Mouse (Mus musculus) forebrain, postnatal 0 days (tissue): ENCODE data around the gene Hoxd1. TPM values are rescaled to one million over a fixed set of nuclear protein-coding genes. Genes with fewer than 3 reads are reported as not detected.

ENCODE experiments used
- ATAC-seq: fragments of 200-750 bp; cut with Nextera tagmentation; 2 replicates; pipeline ENCODE4 v1.8.0; 2017; ENCODE audit warnings: mild to moderate bottlenecking, moderate library complexity
- DNase-seq: peaks from one replicate; pipeline ENCODE4 v3.0.0-alpha.2; 2015
- H3K27ac ChIP-seq: fragments of 300-500 bp; sonication (generic); 2 replicates; pipeline ENCODE4 v1.5.1; 2014; ENCODE audit warnings: low read depth, mild to moderate bottlenecking, antibody characterized with exemption, low read length, moderate library complexity, mixed read lengths
- H3K27me3 ChIP-seq: fragments of 300-500 bp; sonication (generic); 2 replicates; pipeline ENCODE4 v1.6.1; 2014; ENCODE audit warnings: mild to moderate bottlenecking, low read length, mixed read lengths; ENCODE audit not compliant: insufficient read depth
- H3K36me3 ChIP-seq: fragments of 300-500 bp; sonication (generic); 2 replicates; pipeline ENCODE4 v1.6.1; 2014; ENCODE audit warnings: mild to moderate bottlenecking, moderate library complexity; ENCODE audit not compliant: insufficient read depth
- H3K4me1 ChIP-seq: fragments of 300-500 bp; sonication (generic); 2 replicates; pipeline ENCODE4 v1.6.1; 2014; ENCODE audit warnings: antibody characterized with exemption; ENCODE audit not compliant: insufficient read depth
- H3K4me2 ChIP-seq: fragments of 300-500 bp; sonication (generic); 2 replicates; pipeline ENCODE4 v1.6.1; 2014; ENCODE audit warnings: low read depth, mild to moderate bottlenecking, moderate library complexity
- H3K4me3 ChIP-seq: fragments of 300-500 bp; sonication (generic); 2 replicates; pipeline ENCODE4 v1.5.1; 2014; ENCODE audit warnings: low read depth, low read length, mixed read lengths
- H3K9ac ChIP-seq: fragments of 300-500 bp; sonication (generic); 2 replicates; pipeline ENCODE4 v1.6.1; 2014; ENCODE audit warnings: mild to moderate bottlenecking
- H3K9me3 ChIP-seq: fragments of 300-500 bp; sonication (generic); 2 replicates; pipeline ENCODE4 v1.6.1; 2016; ENCODE audit warnings: low read length
- CTCF ChIP-seq: sonication (generic); IDR thresholded peaks from 2 replicates; pipeline ENCODE4 v1.5.1; 2016; ENCODE audit warnings: antibody characterized with exemption, control low read depth, low read depth
- WGBS: fragments of 180-500 bp; shearing (Covaris S2); extraction: QIAGEN DNeasy Blood & Tissue Kit; methylation state at CpG from one replicate; pipeline ENCODE4 v1.1.7; 2014; 5-methylcytosine and 5-hydroxymethylcytosine counted together
- polyA plus RNA-seq: library from polyadenylated mRNA; unstranded; fragments of >200 nt; fragmentation: Nextera tagmentation; extraction: Ambion mirVana; gene quantifications from 2 replicates; pipeline ENCODE4 v1.2.1, GENCODE M21; 2015
- total RNA-seq: library from RNA; depleted of rRNA; stranded (reverse); fragments of >200 nt; gene quantifications from 2 replicates; pipeline ENCODE4 v1.2.3, GENCODE M21; 2014

Gene Hoxd1
- total and polyA plus RNA-seq, 2 experiments from 2014 or later = not detected

DNA sequence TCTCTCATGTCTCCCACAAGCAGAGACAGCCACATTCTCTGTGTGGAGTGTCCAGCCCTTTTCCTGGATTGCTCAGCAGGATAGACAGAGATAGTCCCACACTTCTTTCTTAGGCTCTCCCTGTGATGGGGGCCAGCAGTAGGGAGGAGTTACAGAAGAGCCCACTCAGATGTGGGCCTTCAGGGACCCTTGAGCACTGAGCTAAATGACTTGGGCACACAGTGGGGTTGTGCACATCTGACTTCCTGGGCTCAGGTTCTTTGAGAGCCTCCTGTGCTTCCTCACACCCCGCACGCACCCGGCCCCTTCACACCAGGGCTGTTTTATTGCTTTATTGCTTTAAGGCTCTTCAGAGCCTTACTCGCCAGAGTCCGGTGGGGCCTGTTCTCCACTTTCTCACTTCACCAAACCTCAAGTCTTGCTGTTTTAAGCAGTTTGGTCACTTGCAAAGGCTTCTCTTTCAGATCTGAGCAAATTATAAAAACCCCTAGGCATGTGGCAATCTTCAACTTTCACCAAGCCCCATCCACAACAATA, 41.8 kb upstream of the Hoxd1 start:
- Histone ChIP-seq H3K27ac (no peak overlapping the region), H3K9me3 (no peaks in the 10 kb centered on the region), H3K4me3 (no peak overlapping the region), H3K4me2 (no peak overlapping the region), H3K4me1 (no peaks in the 10 kb centered on the region), H3K9ac (no peak overlapping the region), H3K36me3 (no peaks in the 10 kb centered on the region), H3K27me3 (peaks cover 100% of the 10 kb centered on the region)
- no peak for DNase-seq
- no peak for ATAC-seq
- 6% methylated on average over 5 of the region's 5 CpGs for WGBS
- no peak for TF ChIP-seq CTCF

DNA sequence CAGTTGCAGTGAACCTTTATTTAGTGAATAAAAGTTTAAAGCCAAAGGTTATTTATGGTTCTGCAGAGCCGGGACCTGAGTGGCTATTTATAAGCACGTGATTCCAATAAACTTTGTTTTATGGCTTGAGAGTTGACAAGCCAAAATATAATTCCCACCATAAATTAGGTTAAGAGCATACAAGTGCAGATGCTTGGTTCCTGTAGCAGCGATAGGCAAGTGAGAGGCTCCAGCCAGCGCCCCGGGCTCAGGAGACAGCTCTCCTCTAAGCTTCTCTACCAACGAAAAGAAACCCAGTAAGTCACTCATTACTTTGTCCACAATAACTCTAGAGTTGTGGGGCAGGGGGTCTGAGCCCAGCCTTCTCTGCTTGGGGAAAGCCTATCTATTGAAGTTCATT, 40.9 kb upstream of the Hoxd1 start:
- no peak for ATAC-seq
- 4% methylated on average over 6 of the region's 6 CpGs for WGBS
- H3K9ac ChIP-seq = no peak overlapping the region
- no peak overlapping the region for H3K27ac ChIP-seq
- no peak overlapping the region for H3K4me2 ChIP-seq
- DNase-seq = no peak
- H3K36me3 ChIP-seq = no peaks in the 10 kb centered on the region
- H3K27me3 ChIP-seq = peaks cover 100% of the 10 kb centered on the region
- H3K9me3 ChIP-seq = no peaks in the 10 kb centered on the region
- H3K4me1 ChIP-seq = no peaks in the 10 kb centered on the region
- H3K4me3 ChIP-seq = no peak overlapping the region
- TF ChIP-seq CTCF = no peak

DNA sequence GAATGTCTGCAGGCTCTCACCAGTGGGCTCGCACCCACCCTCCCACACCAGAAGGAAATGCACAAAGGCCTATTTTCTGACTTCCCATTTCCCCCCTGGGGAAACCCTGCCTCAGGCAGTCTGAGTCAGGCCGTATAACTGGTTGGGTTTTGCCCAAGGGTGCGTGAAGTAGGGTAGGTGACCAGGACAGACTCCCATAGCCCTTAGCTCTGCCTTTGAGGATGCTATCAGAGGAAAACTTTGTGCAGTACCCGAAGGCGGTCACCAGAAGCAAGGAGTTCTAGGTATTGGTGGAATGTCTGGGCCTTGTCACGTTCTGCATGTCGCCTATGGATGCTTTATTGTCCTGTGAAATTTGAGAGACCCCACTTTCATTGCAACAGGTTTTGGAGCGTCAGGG, 39.8 kb upstream of the Hoxd1 start:
- ATAC-seq = no peak
- no peaks in the 10 kb centered on the region for H3K4me1 ChIP-seq
- H3K9me3 ChIP-seq = no peaks in the 10 kb centered on the region
- 4% methylated on average over 8 of the region's 8 CpGs for WGBS
- H3K4me2 ChIP-seq = no peak overlapping the region
- H3K4me3 ChIP-seq = no peak overlapping the region
- H3K9ac ChIP-seq = no peak overlapping the region
- DNase-seq = no peak
- no peak overlapping the region for H3K27ac ChIP-seq
- TF ChIP-seq CTCF = no peak
- H3K27me3 ChIP-seq = peaks cover 100% of the 10 kb centered on the region
- H3K36me3 ChIP-seq = no peaks in the 10 kb centered on the region

DNA sequence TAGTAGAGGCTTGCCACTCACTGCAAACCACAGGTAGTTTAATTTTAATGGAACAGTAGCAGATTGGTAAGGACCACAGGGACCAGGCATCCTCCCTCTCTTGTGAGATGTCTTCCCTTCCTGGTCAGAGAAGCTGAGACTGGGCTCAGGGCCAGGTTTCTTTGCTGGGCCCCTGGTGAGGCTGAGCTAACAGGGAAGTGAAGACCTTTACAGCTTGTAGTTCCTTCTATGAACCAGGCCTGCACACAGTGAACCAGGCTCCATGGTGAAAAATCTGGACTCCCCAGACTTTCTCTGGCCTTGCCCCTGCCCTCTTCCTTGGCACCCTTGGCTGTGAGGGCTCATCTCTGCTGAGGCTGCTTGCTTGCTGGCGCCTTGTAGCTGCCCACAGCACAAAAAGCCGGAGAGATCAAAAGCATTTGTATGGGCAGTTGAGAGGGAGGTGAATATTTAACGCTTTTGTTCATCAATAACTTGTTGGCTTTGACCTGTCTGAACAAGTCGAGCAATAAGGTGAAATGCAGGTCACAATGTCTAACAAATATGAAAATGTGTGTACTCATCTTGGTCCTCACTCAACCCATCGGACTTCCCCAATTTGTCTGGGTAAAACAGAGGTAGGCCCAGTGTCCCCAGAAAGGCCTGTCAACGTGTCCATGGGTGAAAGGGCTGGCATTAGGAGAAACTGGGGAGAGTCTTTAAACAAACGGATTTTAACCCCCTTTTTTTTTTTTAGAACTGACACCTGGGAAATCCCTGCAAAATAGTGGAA, 38.4 kb upstream of the Hoxd1 start:
- 7% methylated on average over 7 of the region's 7 CpGs for WGBS
- H3K4me1 ChIP-seq = no peaks in the 10 kb centered on the region
- no peak for ATAC-seq
- no peak overlapping the region for H3K27ac ChIP-seq
- no peaks in the 10 kb centered on the region for H3K9me3 ChIP-seq
- H3K4me2 ChIP-seq = no peak overlapping the region
- H3K36me3 ChIP-seq = no peaks in the 10 kb centered on the region
- H3K4me3 ChIP-seq = no peak overlapping the region
- DNase-seq = no peak
- TF ChIP-seq CTCF = no peak
- no peak overlapping the region for H3K9ac ChIP-seq
- H3K27me3 ChIP-seq = peaks cover 100% of the 10 kb centered on the region

DNA sequence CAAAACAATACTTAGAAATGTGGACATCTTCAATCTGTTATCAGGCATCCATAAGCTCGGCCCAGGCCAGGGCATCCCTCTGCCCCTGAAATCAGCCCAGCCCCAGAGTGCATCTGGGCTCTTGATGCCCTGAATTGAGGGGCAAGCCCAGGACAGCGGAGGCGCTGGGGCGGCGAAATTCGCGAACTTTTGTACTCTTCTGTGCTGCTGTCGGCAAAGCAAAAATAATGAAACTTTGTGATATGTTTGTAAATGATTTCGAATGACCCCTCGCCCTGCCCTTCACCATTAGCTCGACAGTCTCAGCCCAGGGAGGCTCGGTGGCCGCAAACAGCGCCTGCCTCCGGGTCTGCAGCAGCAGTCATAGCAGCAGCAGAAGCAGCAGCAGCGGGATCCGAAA, 37.6 kb upstream of the Hoxd1 start:
- H3K4me1 ChIP-seq = no peaks in the 10 kb centered on the region
- peaks cover 98% of the 10 kb centered on the region for H3K27me3 ChIP-seq
- no peaks in the 10 kb centered on the region for H3K36me3 ChIP-seq
- no peak overlapping the region for H3K4me2 ChIP-seq
- WGBS = 1% methylated on average over 17 of the region's 17 CpGs
- TF ChIP-seq CTCF = no peak
- ATAC-seq = no peak
- no peaks in the 10 kb centered on the region for H3K9me3 ChIP-seq
- no peak overlapping the region for H3K27ac ChIP-seq
- no peak for DNase-seq
- H3K9ac ChIP-seq = no peak overlapping the region
- H3K4me3 ChIP-seq = no peak overlapping the region

DNA sequence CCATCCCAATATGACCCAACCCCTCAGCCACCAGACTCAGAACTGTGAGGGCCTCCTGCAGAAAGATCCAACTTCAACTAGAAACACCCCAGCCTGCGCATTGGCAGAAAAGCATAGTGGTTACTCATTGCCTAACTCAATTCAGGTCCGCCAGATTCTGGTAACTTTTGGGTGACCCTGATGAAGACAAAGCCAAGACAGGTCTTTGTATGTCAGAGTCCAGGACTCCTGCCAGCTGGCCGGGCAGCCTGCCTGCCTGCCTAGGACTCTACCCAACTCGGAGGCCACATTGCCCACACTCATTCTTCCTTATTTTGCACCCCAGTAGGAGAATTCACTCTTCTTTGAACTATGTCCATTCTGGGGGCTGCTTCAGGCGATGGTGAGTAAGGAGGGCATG, 36.2 kb upstream of the Hoxd1 start, which contains the start of gene Gm28230:
Gm28230 (plus strand) TSS at position 178 of the 400 bp plus-strand sequence.
- Histone ChIP-seq H3K9me3 (no peaks in the 10 kb centered on the region), H3K4me3 (no peak within 1 kb of the TSS), H3K4me1 (no peaks in the 10 kb centered on the region), H3K36me3 (no peaks in the 10 kb centered on the region), H3K9ac (no peak within 1 kb of the TSS), H3K27ac (no peak within 1 kb of the TSS), H3K4me2 (no peak within 1 kb of the TSS), H3K27me3 (peaks cover 98% of the 10 kb centered on the region)
- WGBS = 3% methylated on average over 5 of the region's 5 CpGs
- no peak for DNase-seq
- no peak for ATAC-seq
- no peak for TF ChIP-seq CTCF

DNA sequence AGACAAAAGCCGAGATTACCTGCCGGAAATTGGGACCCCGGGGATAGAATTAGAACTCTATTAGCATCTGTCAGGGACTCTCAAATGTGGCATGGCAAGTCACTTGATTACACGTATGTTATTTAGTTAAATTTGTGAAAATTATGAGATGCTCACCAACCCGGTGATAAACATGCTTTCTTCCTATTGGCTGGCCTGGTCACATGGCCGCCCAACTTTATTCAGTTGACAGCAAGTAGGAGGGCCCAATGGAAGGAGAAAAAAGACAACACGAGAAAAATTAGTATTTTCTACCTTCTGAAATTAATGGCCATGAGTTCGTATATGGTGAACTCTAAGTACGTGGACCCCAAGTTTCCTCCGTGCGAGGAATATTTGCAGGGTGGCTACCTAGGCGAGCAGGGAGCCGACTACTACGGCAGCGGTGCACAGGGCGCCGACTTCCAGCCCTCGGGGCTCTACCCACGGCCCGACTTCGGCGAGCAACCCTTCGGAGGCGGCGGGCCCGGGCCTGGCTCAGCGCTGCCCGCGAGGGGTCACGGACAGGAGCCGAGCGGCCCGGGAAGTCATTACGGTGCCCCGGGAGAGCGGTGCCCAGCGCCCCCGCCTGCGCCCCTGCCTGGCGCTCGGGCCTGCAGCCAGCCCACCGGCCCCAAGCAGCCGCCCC, 35.7 kb upstream of the Hoxd1 start:
- no peak for TF ChIP-seq CTCF
- Histone ChIP-seq H3K27me3 (peaks cover 97% of the 10 kb centered on the region), H3K4me1 (no peaks in the 10 kb centered on the region), H3K27ac (no peak overlapping the region), H3K9me3 (no peaks in the 10 kb centered on the region), H3K9ac (no peak overlapping the region), H3K4me3 (no peak overlapping the region), H3K36me3 (no peaks in the 10 kb centered on the region), H3K4me2 (no peak overlapping the region)
- DNase-seq (no peak), ATAC-seq (no peak)
- WGBS = under 1% methylated on average over 39 of the region's 43 CpGs
